Mouse (Mus musculus): ENCODE measurements at regions not wholly inside any gene's neighbourhood (a gene's known extent, or its start where the extent isn't known, plus 50 kb on each side); places are given as distances from the start of the nearest gene placed in this dataset.

DNA sequence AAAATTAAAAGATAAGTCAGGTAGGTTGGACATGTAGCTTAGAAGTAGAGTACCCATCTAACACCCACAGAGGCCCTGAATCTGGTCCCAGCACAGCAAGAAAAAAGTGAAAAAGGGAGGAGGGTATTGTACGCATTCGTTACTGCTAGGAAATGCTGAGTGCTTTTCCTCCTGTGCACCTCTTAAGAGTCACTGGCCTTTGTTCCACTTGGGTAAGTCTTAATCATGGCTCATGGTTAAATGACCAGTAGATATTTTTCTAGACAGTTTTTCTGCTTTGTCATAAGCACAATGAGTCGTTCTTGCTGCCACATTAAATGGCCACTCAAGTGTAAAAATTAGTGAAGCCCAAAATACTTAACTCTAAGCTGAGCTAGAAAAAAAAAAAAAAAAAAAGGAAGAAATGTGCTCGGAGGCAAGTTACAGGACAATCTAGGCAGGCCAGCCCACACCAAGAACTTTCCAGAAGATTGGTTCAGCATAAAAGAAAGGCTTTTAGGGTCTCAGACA, 86.0 kb upstream of the Ank start:
- DNase-seq (ENCODE audit: low read depth, low spot score): no peak

DNA sequence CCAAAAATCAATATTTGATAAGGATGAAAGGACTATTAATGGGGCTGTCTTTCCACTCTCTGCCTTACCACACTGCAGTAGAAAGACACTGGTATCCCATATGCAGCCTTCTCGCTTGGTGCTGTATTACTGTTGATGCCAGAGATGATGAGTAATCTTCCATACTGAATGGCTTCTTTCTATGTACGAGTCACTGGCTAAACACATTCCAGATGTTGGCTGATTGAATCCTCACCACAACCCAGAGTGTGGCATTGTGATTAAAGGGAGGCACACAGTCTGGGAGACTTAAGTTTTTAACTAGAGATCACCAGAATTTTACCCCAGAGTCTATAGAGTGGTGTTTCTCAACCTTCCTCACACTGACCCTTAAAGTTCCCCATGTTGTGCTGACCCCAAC, 84.9 kb upstream of the Ank start:
- DNase-seq (ENCODE audit: low read depth, low spot score): no peak

GRCm38 (mm10) chr15:27390567-27390966, 75.9 kb upstream of the Ank start:
- no peak for DNase-seq (ENCODE audit: low read depth, low spot score)

DNA sequence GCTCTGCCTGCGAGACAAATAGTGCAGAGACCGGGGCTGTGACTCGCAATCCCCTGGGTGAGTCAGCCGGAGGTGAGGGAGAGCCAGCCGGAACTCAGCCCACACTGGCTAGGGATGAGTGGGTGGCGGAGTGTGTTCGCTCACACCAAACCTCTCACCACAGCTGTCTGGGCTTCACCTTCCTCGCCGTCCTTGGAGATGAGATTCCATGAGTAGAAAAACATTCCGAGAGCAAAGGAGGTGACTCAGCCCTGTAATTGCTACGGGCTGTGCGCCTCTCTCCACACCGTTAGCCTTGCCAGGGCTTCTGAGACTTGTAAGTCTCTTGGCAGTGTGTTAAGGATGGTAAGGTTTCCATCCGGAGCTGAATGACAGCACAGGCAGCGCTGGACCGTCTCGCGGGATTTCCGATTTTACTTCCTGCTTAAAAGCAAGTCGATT, 60.7 kb upstream of the Ank start:
- DNase-seq (ENCODE audit: low read depth, low spot score): no peak

DNA sequence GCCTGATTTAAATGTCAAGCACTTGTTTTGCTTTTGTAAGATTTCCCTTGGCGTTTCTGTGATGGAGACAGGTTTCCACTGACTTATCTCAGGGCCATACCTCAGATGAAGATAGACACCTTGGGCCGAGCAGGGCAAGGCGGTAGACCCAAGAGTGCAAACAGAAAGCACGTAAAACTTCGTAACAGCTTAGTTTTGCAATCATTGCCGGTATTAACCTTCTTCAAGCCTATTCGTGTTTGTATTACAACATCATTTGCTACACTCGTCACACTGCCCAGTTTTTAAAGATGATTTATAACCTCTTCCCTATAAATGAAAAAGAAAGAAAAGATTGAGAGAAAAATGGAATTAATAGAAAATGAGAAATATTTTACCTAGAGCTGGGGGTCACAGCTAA, 56.6 kb upstream of the Ank start:
- no peak for DNase-seq (ENCODE audit: low read depth, low spot score)

- no peak for DNase-seq (ENCODE audit: low read depth, low spot score)
Measured at GRCm38 (mm10) chr15:27412304-27412703, 54.2 kb upstream of the Ank start.

GRCm38 (mm10) chr15:27412761-27413160, 53.7 kb upstream of the Ank start:
- no peak for DNase-seq (ENCODE audit: low read depth, low spot score)

DNA sequence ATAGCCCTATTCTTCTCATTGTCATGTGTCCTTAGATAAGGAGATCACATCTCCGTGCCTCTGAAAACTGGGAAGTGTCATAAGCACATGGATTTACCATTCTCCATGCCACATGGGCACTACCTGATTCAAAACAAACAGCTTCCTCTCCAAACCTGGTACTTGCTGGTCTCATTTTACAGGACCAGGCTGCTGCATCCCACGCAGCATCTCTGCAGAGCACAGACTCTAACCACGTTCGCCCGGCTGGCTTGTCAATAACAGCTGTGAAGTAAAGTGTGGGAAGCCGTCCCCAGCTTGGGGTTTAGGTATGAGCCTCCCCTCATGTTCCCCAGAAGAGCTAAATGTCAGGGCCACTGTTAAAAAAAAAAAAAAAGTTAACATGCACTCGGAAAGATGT, 53.0 kb upstream of the Ank start:
- no peak for DNase-seq (ENCODE audit: low read depth, low spot score)

- no peak for DNase-seq (ENCODE audit: low read depth, low spot score)
Measured at GRCm38 (mm10) chr15:27414819-27415218, 51.7 kb upstream of the Ank start.

Data from c-Kit-negative CD71-positive TER-119-positive erythroid progenitor cells, embryonic 14.5 days (primary cell).